Mouse (Mus musculus) lung, adult 10 weeks (tissue): ENCODE data around the gene Ophn1. TPM values are rescaled to one million over a fixed set of nuclear protein-coding genes. Genes with fewer than 3 reads are reported as not detected.

Experiments used
- polyA plus RNA-seq: library from polyadenylated mRNA; stranded (reverse); fragments of 350-450 nt; fragmentation: Illumina TruSeq; extraction: RNeasy Lipid Tissue Mini Kit (QIAGEN cat#74804); gene quantifications from one replicate; pipeline ENCODE4 v1.2.3, GENCODE M21; 2014; ENCODE audit warnings: low read depth, low replicate concordance; ENCODE audit not compliant: insufficient read depth

The Ophn1 gene
- 5.2 TPM for polyA plus RNA-seq

DNA sequence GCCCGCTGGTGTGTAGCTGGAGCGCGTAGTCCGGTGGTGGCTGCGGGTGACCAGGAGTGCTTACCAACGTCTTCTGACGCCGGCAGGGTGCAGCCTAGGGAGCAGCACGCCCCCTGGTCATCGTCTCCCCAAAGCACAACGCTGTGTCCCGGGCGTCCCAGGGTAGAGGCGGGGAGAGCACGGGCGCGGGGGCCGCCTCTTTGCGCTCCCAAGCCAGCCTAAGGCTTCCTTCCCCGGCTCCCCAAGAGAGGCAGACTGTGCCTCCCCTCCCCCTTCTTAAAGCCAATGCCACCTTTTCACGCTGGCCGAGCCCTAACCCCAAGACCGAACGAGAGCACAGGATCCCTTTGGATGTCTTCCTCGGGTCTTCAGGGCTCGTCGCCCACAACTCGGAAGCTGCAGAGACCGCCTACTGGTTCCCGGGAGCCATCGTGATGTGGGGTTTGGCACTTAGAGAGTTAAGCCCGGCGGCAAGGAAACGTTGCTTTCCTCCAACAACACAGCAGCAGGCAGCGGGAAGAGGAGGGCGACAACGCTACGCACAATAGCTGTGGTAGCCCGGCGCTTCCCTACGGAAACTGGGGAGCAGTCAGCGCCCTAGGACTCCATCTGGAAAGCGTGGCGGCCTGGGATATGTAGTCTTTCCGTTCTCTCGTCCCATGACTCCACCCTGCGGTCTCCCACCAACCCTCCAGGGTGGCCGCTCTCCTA, at the start of gene Ophn1:
TSS of gene Ophn1 (minus strand) at position 620 of the 711 bp plus-strand sequence.

DNA sequence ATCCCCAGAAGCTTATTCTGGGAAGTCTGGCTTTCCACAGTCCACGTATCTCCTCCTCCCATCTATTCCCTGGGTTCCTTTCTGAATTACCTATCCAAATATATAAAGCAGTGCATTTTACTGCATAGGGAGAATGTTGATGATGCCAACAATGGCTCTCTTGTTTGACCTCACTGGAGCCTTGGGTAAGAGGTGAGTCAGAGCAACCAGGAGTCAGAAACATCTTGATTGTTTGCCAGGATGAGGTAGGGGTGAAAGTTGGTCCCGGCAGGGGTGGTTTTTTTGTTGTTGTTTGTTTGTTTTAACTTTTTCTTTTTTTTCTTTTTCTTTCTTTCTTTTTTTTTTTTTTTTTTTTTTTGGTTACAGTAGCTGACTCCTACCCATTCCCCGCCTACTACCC, 45.3 kb upstream of the Ophn1 start, which contains the start of gene Yipf6:
TSS of gene Yipf6 (plus strand) at position 216 of the 400 bp plus-strand sequence.

Other genes starting within 250 kb of the Ophn1 start
- 19.2 TPM for gene Yipf6, start 45.3 kb upstream of the Ophn1 start, polyA plus RNA-seq
- 25.1 TPM for gene Stard8, start 112.2 kb upstream of the Ophn1 start, polyA plus RNA-seq
- 45.8 TPM for gene Efnb1, start 245.1 kb upstream of the Ophn1 start, polyA plus RNA-seq